Mouse (Mus musculus): ENCODE measurements around the gene Usp28.

DNA sequence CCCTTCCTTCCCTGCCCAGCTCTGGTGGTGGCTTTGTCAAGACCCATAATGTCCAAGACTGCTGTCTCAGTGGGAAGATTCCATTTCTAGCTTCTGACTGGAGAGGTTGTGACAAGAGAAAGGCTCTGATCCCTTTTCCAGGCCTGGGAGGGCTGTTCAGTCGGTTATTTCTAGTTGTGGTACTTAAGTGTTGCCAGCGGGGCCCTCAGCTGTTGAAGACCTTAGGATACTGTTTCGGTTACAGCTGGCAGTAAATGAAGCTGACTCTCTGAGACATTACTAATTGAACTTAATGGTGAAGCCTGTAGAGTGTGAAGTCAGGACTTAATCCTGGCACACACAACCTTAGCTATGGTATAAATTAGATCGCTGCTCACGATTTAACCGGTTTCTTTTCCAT is 14.1 kb downstream of the Usp28 start:
- TF ChIP-seq CTCF (IDR thresholded peaks at IDR 0.05; ENCODE audit: control insufficient read depth, insufficient read depth, insufficient read length) (no peak), USF1 (IDR thresholded peaks at IDR 0.05; ENCODE audit: low read depth) (no peak), MAX (IDR thresholded peaks at IDR 0.05) (no peak), CEBPB (IDR thresholded peaks at IDR 0.05; ENCODE audit: low read depth) (no peak)

All from C2C12 (cell line).